Mouse (Mus musculus) neural tube, embryonic 14.5 days (tissue): Measurements from ENCODE around the gene Otulinl. TPM values are rescaled to one million over a fixed set of nuclear protein-coding genes. Genes with fewer than 3 reads are reported as not detected.

Source experiments
- ATAC-seq: fragments of 200-750 bp; cut with Nextera tagmentation; 2 replicates; pipeline ENCODE4 v1.8.0; 2017; ENCODE audit warnings: low read depth, mild to moderate bottlenecking, moderate TSS enrichment, moderate library complexity
- H3K27ac ChIP-seq: fragments of 300-500 bp; sonication (generic); 2 replicates; pipeline ENCODE4 v1.5.1; 2014; ENCODE audit warnings: low read depth, mild to moderate bottlenecking, control low read depth, low read length, moderate library complexity, mixed read lengths
- H3K27me3 ChIP-seq: fragments of 300-500 bp; sonication (generic); 2 replicates; pipeline ENCODE4 v1.6.1; 2014; ENCODE audit warnings: low read length; ENCODE audit not compliant: control insufficient read depth, insufficient read depth
- H3K36me3 ChIP-seq: fragments of 300-500 bp; sonication (generic); 2 replicates; pipeline ENCODE4 v1.6.1; 2014; ENCODE audit warnings: low read length, mixed read lengths; ENCODE audit not compliant: control insufficient read depth, insufficient read depth
- H3K4me1 ChIP-seq: fragments of 300-500 bp; sonication (generic); 2 replicates; pipeline ENCODE4 v1.6.1; 2014; ENCODE audit warnings: low read length; ENCODE audit not compliant: control insufficient read depth, insufficient read depth
- H3K4me2 ChIP-seq: fragments of 300-500 bp; sonication (generic); 2 replicates; pipeline ENCODE4 v1.6.1; 2014; ENCODE audit warnings: mild to moderate bottlenecking, low read depth, low read length, control low read depth
- H3K4me3 ChIP-seq: fragments of 300-500 bp; sonication (generic); 2 replicates; pipeline ENCODE4 v1.5.1; 2014; ENCODE audit warnings: low read depth, low read length, control low read depth, mixed read lengths
- H3K9ac ChIP-seq: fragments of 300-500 bp; sonication (generic); replicated peaks from 2 replicates; pipeline ENCODE4 v1.6.1; 2014; ENCODE audit warnings: low read depth, mild to moderate bottlenecking, control low read depth, low read length, mixed read lengths
- H3K9me3 ChIP-seq: fragments of 300-500 bp; sonication (generic); 2 replicates; pipeline ENCODE4 v1.6.1; 2016; ENCODE audit warnings: low read length; ENCODE audit not compliant: control insufficient read depth
- WGBS: fragments of 180-500 bp; shearing (Covaris S2); extraction: QIAGEN DNeasy Blood & Tissue Kit; methylation state at CpG from one replicate; pipeline ENCODE4 v1.1.7; 2014; 5-methylcytosine and 5-hydroxymethylcytosine counted together
- polyA plus RNA-seq: library from polyadenylated mRNA; unstranded; fragments of >200 nt; fragmentation: Nextera tagmentation; extraction: Ambion mirVana; gene quantifications from 2 replicates; pipeline ENCODE4 v1.2.1, GENCODE M21; 2014

Otulinl gene
- polyA plus RNA-seq, 1 experiment from 2014 or later: 11.2 TPM

DNA sequence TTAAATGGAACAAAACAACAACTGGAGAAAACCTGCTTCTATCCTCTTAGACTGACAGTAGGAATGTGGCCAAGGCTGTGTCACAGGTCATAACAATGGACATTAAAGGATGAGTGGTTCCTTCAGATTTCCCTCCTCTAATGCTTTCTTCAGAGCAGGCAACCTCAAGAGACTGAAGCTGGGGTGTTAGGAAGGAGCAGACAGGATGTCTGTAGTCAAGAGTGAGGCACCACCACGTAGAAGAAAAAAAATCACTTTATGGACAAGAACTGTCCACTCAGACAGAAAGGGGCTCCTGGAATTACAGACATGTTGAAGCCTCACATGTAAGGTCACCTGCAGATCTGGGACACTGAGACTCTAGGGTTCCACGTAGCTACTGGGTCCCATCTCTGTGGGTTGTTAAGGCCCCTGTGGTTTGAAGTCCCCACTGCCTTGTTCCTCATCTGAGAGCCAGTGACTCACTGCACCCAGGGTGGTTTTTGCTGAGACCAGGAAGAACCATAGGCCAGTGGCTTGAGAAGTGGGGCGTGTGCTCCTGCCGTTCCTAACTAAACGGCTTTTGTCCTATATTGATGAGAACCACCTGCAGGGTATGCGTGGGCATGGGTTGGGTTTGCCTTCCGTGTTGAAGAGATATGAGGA is 27.7 kb upstream of the Otulinl start:
- Histone ChIP-seq H3K4me3 (no peak overlapping the region), H3K4me2 (no peak overlapping the region), H3K36me3 (no peaks in the 10 kb centered on the region), H3K4me1 (no peaks in the 10 kb centered on the region), H3K9me3 (no peaks in the 10 kb centered on the region), H3K27ac (no peak overlapping the region), H3K9ac (no peak overlapping the region), H3K27me3 (no peaks in the 10 kb centered on the region)
- ATAC-seq: no peak
- WGBS: 91% methylated on average over 7 of the region's 7 CpGs

GRCm38 (mm10) chr15:27708499-27708898 is 27.1 kb upstream of the Otulinl start:
- no peak overlapping the region for H3K4me3 ChIP-seq
- ATAC-seq: no peak
- H3K27me3 ChIP-seq: no peaks in the 10 kb centered on the region
- H3K36me3 ChIP-seq: no peaks in the 10 kb centered on the region
- H3K27ac ChIP-seq: no peak overlapping the region
- whole genome bisulfite sequencing: 67% methylated on average over 3 of the region's 3 CpGs
- no peak overlapping the region for H3K4me2 ChIP-seq
- H3K9ac ChIP-seq: no peak overlapping the region
- H3K4me1 ChIP-seq: no peaks in the 10 kb centered on the region
- no peaks in the 10 kb centered on the region for H3K9me3 ChIP-seq

- no peaks in the 10 kb centered on the region for H3K9me3 ChIP-seq
- H3K27me3 ChIP-seq: no peaks in the 10 kb centered on the region
- no peak overlapping the region for H3K9ac ChIP-seq
- 50% methylated on average over 1 of the region's 1 CpGs for WGBS
- 0 out of 2 replicates have a peak, but pooled peaks cover 4% of the 10 kb centered on the region for H3K4me1 ChIP-seq
- ATAC-seq: no peak
- H3K27ac ChIP-seq: no peak overlapping the region
- no peak overlapping the region for H3K4me2 ChIP-seq
- H3K4me3 ChIP-seq: no peak overlapping the region
- no peaks in the 10 kb centered on the region for H3K36me3 ChIP-seq
Observed at GRCm38 (mm10) chr15:27702972-27703313, 21.6 kb upstream of the Otulinl start.

- Histone ChIP-seq H3K36me3 (no peaks in the 10 kb centered on the region), H3K9me3 (no peaks in the 10 kb centered on the region), H3K4me1 (0 out of 2 replicates have a peak, but pooled peaks cover 4% of the 10 kb centered on the region), H3K4me2 (no peak overlapping the region), H3K4me3 (no peak overlapping the region), H3K27ac (no peak overlapping the region), H3K27me3 (no peaks in the 10 kb centered on the region), H3K9ac (no peak overlapping the region)
- 47% methylated on average over 11 of the region's 11 CpGs for WGBS
- peak; percentile 31; the same call in 1 of the 2 replicates for ATAC-seq
Observed at GRCm38 (mm10) chr15:27702031-27702971, 20.9 kb upstream of the Otulinl start.

GRCm38 (mm10) chr15:27697632-27698031 is 16.3 kb upstream of the Otulinl start:
- H3K27me3 ChIP-seq: no peaks in the 10 kb centered on the region
- no peak for ATAC-seq
- H3K9ac ChIP-seq: no peak overlapping the region
- no peak overlapping the region for H3K4me2 ChIP-seq
- H3K27ac ChIP-seq: no peak overlapping the region
- no peak overlapping the region for H3K4me3 ChIP-seq
- WGBS: 93% methylated on average over 5 of the region's 5 CpGs
- H3K4me1 ChIP-seq: 0 out of 2 replicates have a peak, but pooled peaks cover 2% of the 10 kb centered on the region
- no peaks in the 10 kb centered on the region for H3K9me3 ChIP-seq
- no peaks in the 10 kb centered on the region for H3K36me3 ChIP-seq

DNA sequence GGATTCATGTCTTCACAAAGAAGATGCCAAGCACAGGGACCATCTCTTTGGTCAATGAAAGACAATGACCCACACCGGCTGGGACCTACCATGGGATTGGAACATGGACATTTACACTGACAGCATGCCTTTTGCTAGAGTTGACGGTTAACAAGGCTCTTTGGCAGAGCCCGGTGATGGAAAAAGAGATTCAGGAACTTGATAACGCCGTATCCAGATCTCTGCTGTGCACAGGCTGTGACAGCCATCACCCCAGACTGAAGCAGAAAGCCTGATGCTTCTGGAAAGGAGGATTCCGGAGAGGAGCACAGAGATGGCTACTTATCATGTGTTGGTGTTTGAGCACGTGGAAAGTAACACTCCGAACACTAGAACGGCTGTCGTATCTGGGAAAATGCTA is 11.9 kb upstream of the Otulinl start:
- Histone ChIP-seq H3K27ac (no peak overlapping the region), H3K4me1 (no peaks in the 10 kb centered on the region), H3K4me3 (no peak overlapping the region), H3K36me3 (no peaks in the 10 kb centered on the region), H3K4me2 (no peak overlapping the region), H3K27me3 (no peaks in the 10 kb centered on the region), H3K9me3 (no peaks in the 10 kb centered on the region), H3K9ac (no peak overlapping the region)
- WGBS: 90% methylated on average over 10 of the region's 10 CpGs
- ATAC-seq: no peak

DNA sequence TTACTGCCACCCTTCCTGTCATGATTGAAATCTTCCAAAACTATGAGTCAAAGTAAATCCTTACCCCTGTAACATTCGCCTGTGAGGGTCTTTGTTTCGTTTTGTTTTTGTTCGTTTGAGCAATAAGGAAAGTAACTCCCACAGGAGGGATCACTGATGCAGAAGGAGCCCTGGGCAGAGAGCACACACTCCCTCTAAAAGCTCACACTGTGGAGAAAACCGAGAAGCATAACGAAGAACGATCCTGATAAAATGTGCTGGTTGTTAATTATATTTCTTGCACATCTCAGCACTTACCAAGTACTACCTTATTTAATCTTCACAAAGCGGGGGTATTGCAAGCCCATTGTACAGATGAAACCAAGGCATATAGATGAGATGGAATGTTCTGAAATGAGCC is 10.8 kb upstream of the Otulinl start:
- 82% methylated on average over 7 of the region's 7 CpGs for WGBS
- no peaks in the 10 kb centered on the region for H3K4me1 ChIP-seq

GRCm38 (mm10) chr15:27691213-27691612 is 9.8 kb upstream of the Otulinl start:
- Histone ChIP-seq H3K27me3 (no peaks in the 10 kb centered on the region), H3K27ac (no peak overlapping the region), H3K36me3 (no peaks in the 10 kb centered on the region), H3K4me1 (no peaks in the 10 kb centered on the region), H3K9ac (no peak overlapping the region), H3K9me3 (no peaks in the 10 kb centered on the region), H3K4me3 (no peak overlapping the region), H3K4me2 (no peak overlapping the region)
- ATAC-seq: no peak
- WGBS: 90% methylated on average over 7 of the region's 7 CpGs

More for the DNA sequence above, 10.8 kb upstream of the Otulinl start:
- no peak overlapping the region for H3K4me3 ChIP-seq
- H3K36me3 ChIP-seq: no peaks in the 10 kb centered on the region
- no peak for ATAC-seq
- no peaks in the 10 kb centered on the region for H3K27me3 ChIP-seq
- no peak overlapping the region for H3K9ac ChIP-seq
- no peak overlapping the region for H3K4me2 ChIP-seq
- no peak overlapping the region for H3K27ac ChIP-seq
- H3K9me3 ChIP-seq: no peaks in the 10 kb centered on the region

DNA sequence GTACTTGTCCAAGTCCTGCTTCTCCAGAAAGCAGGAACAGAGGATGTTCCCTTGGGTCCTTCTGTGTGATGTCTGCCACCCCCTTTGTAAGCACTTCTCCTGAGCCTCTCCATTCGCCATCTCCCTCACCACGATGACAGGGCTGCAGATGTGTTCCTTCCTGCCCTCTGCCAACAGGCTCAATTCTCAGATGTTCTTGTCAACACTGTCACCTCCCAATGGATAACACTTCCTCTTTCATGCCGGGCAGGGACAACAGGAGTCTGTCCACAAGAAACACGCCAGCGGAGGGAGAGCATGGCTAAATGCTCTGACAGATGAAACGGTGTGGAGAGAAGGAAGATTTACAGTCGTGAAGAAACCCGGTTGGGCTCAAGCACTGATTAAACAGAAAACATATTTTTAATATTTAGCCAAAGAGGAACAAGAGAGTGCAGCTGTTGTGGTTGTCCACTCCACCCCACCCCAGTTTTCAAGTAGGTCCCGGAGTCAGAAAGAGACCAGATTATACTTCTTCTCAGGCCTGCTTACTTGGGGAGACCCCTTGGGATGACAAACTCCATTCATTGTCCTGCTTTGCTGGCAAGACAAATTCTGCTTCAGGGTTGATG is 6.8 kb upstream of the Otulinl start:
- no peaks in the 10 kb centered on the region for H3K9me3 ChIP-seq
- no peaks in the 10 kb centered on the region for H3K4me1 ChIP-seq
- no peak overlapping the region for H3K4me3 ChIP-seq
- 71% methylated on average over 9 of the region's 9 CpGs for WGBS
- no peaks in the 10 kb centered on the region for H3K27me3 ChIP-seq
- no peak overlapping the region for H3K4me2 ChIP-seq
- no peaks in the 10 kb centered on the region for H3K36me3 ChIP-seq
- no peak for ATAC-seq
- H3K27ac ChIP-seq: no peak overlapping the region
- H3K9ac ChIP-seq: no peak overlapping the region
